Mouse (Mus musculus): Measurements from ENCODE around the gene Alox5ap. TPM values are rescaled to one million over a fixed set of nuclear protein-coding genes. Genes with fewer than 3 reads are reported as not detected.

Alox5ap gene
- polyA plus RNA-seq (2015; fragmentation: Illumina TruSeq; extraction: RNeasy Lipid Tissue Mini Kit (QIAGEN cat#74804); ENCODE audit: low read depth, low replicate concordance), result 13.7 TPM

GRCm38 (mm10) chr5:149264405-149264804 lies at the start of gene Alox5ap:
TSS of gene Alox5ap (plus strand) at chr5:149264767.

Other genes starting within 250 kb of the Alox5ap start
- gene Uspl1, start 80.4 kb upstream of the Alox5ap start, polyA plus RNA-seq (2015; fragmentation: Illumina TruSeq; extraction: RNeasy Lipid Tissue Mini Kit (QIAGEN cat#74804); ENCODE audit: low read depth, low replicate concordance), result 26.5 TPM
- 397 TPM for gene Hmgb1, start 80.3 kb upstream of the Alox5ap start, polyA plus RNA-seq (2015; fragmentation: Illumina TruSeq; extraction: RNeasy Lipid Tissue Mini Kit (QIAGEN cat#74804); ENCODE audit: low read depth, low replicate concordance)
- gene Medag, start 147.0 kb downstream of the Alox5ap start, polyA plus RNA-seq (2015; fragmentation: Illumina TruSeq; extraction: RNeasy Lipid Tissue Mini Kit (QIAGEN cat#74804); ENCODE audit: low read depth, low replicate concordance), result 28.4 TPM
- gene Tex26, start 174.9 kb downstream of the Alox5ap start, polyA plus RNA-seq (2015; fragmentation: Illumina TruSeq; extraction: RNeasy Lipid Tissue Mini Kit (QIAGEN cat#74804); ENCODE audit: low read depth, low replicate concordance), result 0.42 TPM